27 mouse cellular contexts compared by ENCODE assay signal in the genomic region with DNA sequence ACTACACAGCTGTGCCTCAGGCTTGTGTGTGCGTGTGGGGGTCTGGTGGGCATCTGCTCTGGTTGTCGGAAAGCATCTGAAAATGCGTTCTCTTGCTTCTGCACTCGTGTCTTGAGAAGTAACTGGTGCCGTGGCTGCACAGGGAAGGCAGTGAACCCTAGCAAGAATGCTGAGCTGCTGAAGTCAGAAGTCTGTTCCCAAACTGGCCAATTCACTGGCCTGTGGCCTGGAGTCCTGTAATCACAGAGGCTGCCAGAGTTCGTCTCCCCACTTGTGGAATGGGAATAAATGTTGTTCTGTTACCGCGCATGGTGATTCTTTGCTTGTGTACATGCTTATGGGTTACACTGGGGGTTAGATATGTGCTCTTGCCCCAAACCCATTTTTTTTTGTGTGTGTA. TPM values are rescaled to one million over a fixed set of nuclear protein-coding genes. Genes with fewer than 3 reads are reported as not detected.
DNase-seq lines count a peak whose midpoint lies in the region; ATAC-seq and TF ChIP-seq lines count a peak whose summit lies in the region.
"Had no signal": no experiment of that assay in that cellular context is flagged by ENCODE, and none has a peak within 500 bp of the region (broad histone marks: within the 10 kb centered on the region; RNA-seq: fewer than 3 reads in every experiment).

No protein-coding gene starts in this region.

- ATAC-seq in kidney, embryonic 16.5 days (ENCODE audit: low FRiP score, low TSS enrichment) = peak; percentile 58; the same call in 1 of the 2 replicates
- no peak for ATAC-seq in neural tube, embryonic 15.5 days (ENCODE audit: low FRiP score)
- ATAC-seq: forebrain, embryonic 16.5 days; inflammation-experienced regulatory T-cells, adult 6 months; Patski had no signal

- no peaks in the 10 kb centered on the region; the same call in 1 of the 2 replicates for H3K36me3 ChIP-seq in kidney, adult 2 months (ENCODE audit: control insufficient read depth, insufficient read depth, low read length)
- peaks cover 42% of the 10 kb centered on the region for H3K36me3 ChIP-seq in kidney, embryonic 16.5 days (ENCODE audit: insufficient read depth, low read length)
- peaks cover 53% of the 10 kb centered on the region for H3K36me3 ChIP-seq in neural tube, embryonic 15.5 days
- H3K36me3 ChIP-seq in heart, embryonic 10.5 days = peaks cover 62% of the 10 kb centered on the region

- H3K27ac ChIP-seq in kidney, adult 2 months (ENCODE audit: insufficient read depth, low read depth, low read length) = peak overlapping the region; percentile 53
- peak overlapping the region; percentile 91 for H3K27ac ChIP-seq in kidney, embryonic 16.5 days (ENCODE audit: low read length)
- no peak overlapping the region for H3K27ac ChIP-seq in neural tube, embryonic 15.5 days (replicated peaks)
- H3K27ac ChIP-seq in heart, embryonic 10.5 days = no peak overlapping the region
- H3K27ac ChIP-seq: embryonic facial prominence, embryonic 13.5 days; hindbrain, embryonic 10.5 days; hindbrain, embryonic 15.5 days; limb, embryonic 15.5 days; liver, embryonic 14.5 days had no signal

- no peak for TF ChIP-seq CTCF in kidney, adult 2 months (conservative IDR thresholded peaks at IDR 0.05; ENCODE audit: insufficient read depth, insufficient read length, low read depth, low read length)

- peaks cover 17% of the 10 kb centered on the region; the same call in 1 of the 2 replicates for H3K4me1 ChIP-seq in kidney, adult 2 months (ENCODE audit: control insufficient read depth, insufficient read depth, low read length)
- peaks cover 16% of the 10 kb centered on the region for H3K4me1 ChIP-seq in kidney, embryonic 16.5 days (ENCODE audit: insufficient read depth, low read length)
- H3K4me1 ChIP-seq in neural tube, embryonic 15.5 days = no peaks in the 10 kb centered on the region
- no peaks in the 10 kb centered on the region for H3K4me1 ChIP-seq in heart, embryonic 10.5 days
- H3K4me1 ChIP-seq: embryonic facial prominence, embryonic 13.5 days; hindbrain, embryonic 10.5 days; hindbrain, embryonic 15.5 days; limb, embryonic 15.5 days had no signal

- no peak for TF ChIP-seq POLR2A in kidney, adult 2 months (IDR thresholded peaks at IDR 0.05; ENCODE audit: low read depth, low read length)

- no peak overlapping the region for H3K9ac ChIP-seq in kidney, embryonic 16.5 days (replicated peaks; ENCODE audit: low read length)
- H3K9ac ChIP-seq in neural tube, embryonic 15.5 days (replicated peaks) = no peak overlapping the region
- H3K9ac ChIP-seq: hindbrain, embryonic 15.5 days; limb, embryonic 15.5 days; liver, embryonic 14.5 days had no signal

- DNase-seq in cerebellum, adult 9-10 months = peak; percentile 9
- DNase-seq in cerebellum, postnatal 25 days = no peak
- peak; percentile 83 for DNase-seq in kidney, adult 2 months
- DNase-seq in kidney, postnatal 36 days = peak; percentile 71 to 76
- no peak for DNase-seq in adrenal gland, adult (ENCODE audit: inconsistent age in 2 of 2, low spot score in 1 of 2)
- no peak for DNase-seq in heart, embryonic 10.5 days (ENCODE audit: low spot score)
- DNase-seq: adrenal gland, postnatal 25 days; cerebellum, adult 2 months; embryo, embryonic 11 days; heart, postnatal 14 days; left cerebral cortex, postnatal 4 days; lung, postnatal 10 days; midbrain, embryonic 14.5 days; right cerebral cortex, postnatal 25 days; thymus, postnatal 14 days had no signal

- H3K4me2 ChIP-seq in kidney, embryonic 16.5 days (replicated peaks; ENCODE audit: low read depth, low read length) = no peak overlapping the region
- no peak overlapping the region for H3K4me2 ChIP-seq in neural tube, embryonic 15.5 days
- H3K4me2 ChIP-seq: embryonic facial prominence, embryonic 13.5 days; hindbrain, embryonic 15.5 days; limb, embryonic 15.5 days had no signal

- no peaks in the 10 kb centered on the region for H3K27me3 ChIP-seq in kidney, adult 2 months (replicated peaks; ENCODE audit: control insufficient read depth, insufficient read depth, low read length)
- H3K27me3 ChIP-seq in kidney, embryonic 16.5 days (ENCODE audit: insufficient read depth, low read length) = no peaks in the 10 kb centered on the region
- H3K27me3 ChIP-seq in neural tube, embryonic 15.5 days (replicated peaks) = no peaks in the 10 kb centered on the region
- H3K27me3 ChIP-seq in heart, embryonic 10.5 days (ENCODE audit: insufficient read depth, poor library complexity, severe bottlenecking) = no peaks in the 10 kb centered on the region
- H3K27me3 ChIP-seq: embryonic facial prominence, embryonic 13.5 days; hindbrain, embryonic 15.5 days; limb, embryonic 15.5 days; Patski had no signal

- no peak overlapping the region for H3K4me3 ChIP-seq in kidney, adult 2 months (ENCODE audit: insufficient read depth, low read depth, low read length)
- no peak overlapping the region for H3K4me3 ChIP-seq in kidney, embryonic 16.5 days (ENCODE audit: low read length)
- no peak overlapping the region for H3K4me3 ChIP-seq in neural tube, embryonic 15.5 days (replicated peaks)
- H3K4me3 ChIP-seq in heart, embryonic 10.5 days = no peak overlapping the region
- H3K4me3 ChIP-seq: embryonic facial prominence, embryonic 13.5 days; hindbrain, embryonic 10.5 days; hindbrain, embryonic 15.5 days; left cerebral cortex, adult 2 months; limb, embryonic 15.5 days had no signal

- 42% methylated on average over 8 of the region's 8 CpGs for WGBS in kidney, adult 2 months
- WGBS in kidney, embryonic 16.5 days = 72% methylated on average over 8 of the region's 8 CpGs
- WGBS in neural tube, embryonic 15.5 days = 98% methylated on average over 8 of the region's 8 CpGs
- 95% methylated on average over 8 of the region's 8 CpGs for WGBS in heart, embryonic 10.5 days

- no peaks in the 10 kb centered on the region for H3K9me3 ChIP-seq in kidney, embryonic 16.5 days (ENCODE audit: low read length)
- H3K9me3 ChIP-seq in neural tube, embryonic 15.5 days (replicated peaks) = no peaks in the 10 kb centered on the region
- H3K9me3 ChIP-seq in heart, embryonic 10.5 days = no peaks in the 10 kb centered on the region
- H3K9me3 ChIP-seq: embryonic facial prominence, embryonic 13.5 days; G1E; hindbrain, embryonic 10.5 days; hindbrain, embryonic 15.5 days; limb, embryonic 15.5 days had no signal

RNA-seq across cellular contexts. Expression of a gene that starts 5.7 kb away (rescaled TPM):
- polyA plus RNA-seq in kidney, adult 2 months (2012; rRNA removed) = 36.7 and 47.9 TPM in 2 replicates
- polyA plus RNA-seq in kidney, embryonic 16.5 days (2015; fragmentation: Nextera tagmentation; extraction: Ambion mirVana) = 57.6 and 58.2 TPM in 2 replicates
- polyA plus RNA-seq in neural tube, embryonic 15.5 days (2015; fragmentation: Nextera tagmentation; extraction: Ambion mirVana) = 44.6 and 46.4 TPM in 2 replicates
- 39.2 and 45.3 TPM in 2 replicates for polyA plus RNA-seq in heart, embryonic 10.5 days (2016; fragmentation: Nextera tagmentation; extraction: Ambion mirVana)

RNA-seq across cellular contexts. Expression of a gene that starts 12.9 kb away (rescaled TPM):
- polyA plus RNA-seq in kidney, adult 2 months (2012; rRNA removed) = 10.1 and 10.2 TPM in 2 replicates
- 26.3 and 27.0 TPM in 2 replicates for polyA plus RNA-seq in kidney, embryonic 16.5 days (2015; fragmentation: Nextera tagmentation; extraction: Ambion mirVana)
- 15.8 and 17.5 TPM in 2 replicates for polyA plus RNA-seq in neural tube, embryonic 15.5 days (2015; fragmentation: Nextera tagmentation; extraction: Ambion mirVana)
- polyA plus RNA-seq in heart, embryonic 10.5 days (2016; fragmentation: Nextera tagmentation; extraction: Ambion mirVana) = 25.1 and 25.4 TPM in 2 replicates

RNA-seq across cellular contexts. Expression of a gene that starts 24.7 kb away (rescaled TPM):
- polyA plus RNA-seq in kidney, adult 2 months (2012; rRNA removed) = 16.5 and 18.7 TPM in 2 replicates
- polyA plus RNA-seq in kidney, embryonic 16.5 days (2015; fragmentation: Nextera tagmentation; extraction: Ambion mirVana) = 33.4 and 35.1 TPM in 2 replicates
- polyA plus RNA-seq in neural tube, embryonic 15.5 days (2015; fragmentation: Nextera tagmentation; extraction: Ambion mirVana) = 23.6 and 27.1 TPM in 2 replicates
- polyA plus RNA-seq in heart, embryonic 10.5 days (2016; fragmentation: Nextera tagmentation; extraction: Ambion mirVana) = 30.6 and 44.4 TPM in 2 replicates

Comparison
In these comparisons a context has a peak if more than half of its experiments do, and no peak if none do; other contexts are left out.
1. DNase-seq: peak in cerebellum, adult 9-10 months (single experiment), kidney, adult 2 months (single experiment) and kidney, postnatal 36 days (2 of 2); none in cerebellum, postnatal 25 days (0 of 2), adrenal gland, adult (0 of 2) and heart, embryonic 10.5 days (single experiment).
2. H3K27ac ChIP-seq: peak in kidney, adult 2 months (single experiment) and kidney, embryonic 16.5 days (single experiment); none in neural tube, embryonic 15.5 days (single experiment) and heart, embryonic 10.5 days (single experiment).